Mouse (Mus musculus) 3T3-L1 (cell line): ENCODE results near the gene Hoxd3.

Experiments used
- DNase-seq: peaks from one replicate; pipeline ENCODE4 v3.0.0-alpha.2; 2015; ENCODE audit warnings: low read depth, low spot score

Gene Hoxd3

GRCm38 (mm10) chr2:74678891-74679595, 32.7 kb upstream of the Hoxd3 start, which contains the start of gene Hoxd11:
Gene Hoxd11, plus strand, starts transcription at chr2:74679557.
- DNase-seq, result no peak

DNA sequence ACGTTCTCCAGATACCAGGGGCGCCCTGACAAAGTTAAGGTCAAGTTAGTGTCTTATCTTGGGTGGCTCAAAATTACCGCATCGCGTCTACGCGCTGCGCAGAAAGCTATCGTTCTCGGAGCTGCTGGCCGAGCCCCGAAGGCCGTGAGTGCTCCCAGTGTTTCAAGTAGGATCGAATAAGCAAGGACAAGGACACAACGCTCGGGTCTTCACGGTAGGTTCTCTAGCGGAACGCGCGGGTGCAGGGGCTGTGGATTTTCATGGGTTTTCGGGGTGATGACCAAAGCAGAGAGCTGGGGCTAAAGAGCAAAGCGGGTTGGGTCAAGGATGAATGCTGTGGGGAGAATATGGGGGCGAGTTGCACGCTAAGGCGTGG, 32.1 kb upstream of the Hoxd3 start:
- no peak for DNase-seq

DNA sequence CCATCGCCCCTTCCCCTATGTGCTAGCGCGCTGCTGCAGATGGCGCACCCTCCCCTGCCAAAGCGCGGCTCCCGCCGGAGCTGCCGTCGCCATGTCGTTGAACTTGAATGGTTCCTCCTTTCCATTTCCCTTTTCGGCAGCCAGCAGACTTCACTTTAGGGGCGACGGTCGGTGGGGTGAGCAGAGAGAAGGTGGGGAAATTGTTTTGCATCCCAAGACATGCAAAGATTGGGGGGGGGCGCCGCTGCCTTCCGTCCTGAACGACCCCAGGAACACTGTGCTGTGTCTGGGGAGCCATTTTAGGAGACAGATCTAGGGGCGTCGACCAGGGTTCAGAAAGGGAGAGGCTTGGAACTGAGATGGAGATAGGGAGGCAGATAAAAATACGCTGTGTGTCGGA, 31.7 kb upstream of the Hoxd3 start:
- no peak for DNase-seq

- DNase-seq, result no peak
These were observed 30.9 kb upstream of the Hoxd3 start for GRCm38 (mm10) chr2:74680561-74681398.

GRCm38 (mm10) chr2:74681594-74682531, 29.9 kb upstream of the Hoxd3 start:
- DNase-seq, result no peak

DNA sequence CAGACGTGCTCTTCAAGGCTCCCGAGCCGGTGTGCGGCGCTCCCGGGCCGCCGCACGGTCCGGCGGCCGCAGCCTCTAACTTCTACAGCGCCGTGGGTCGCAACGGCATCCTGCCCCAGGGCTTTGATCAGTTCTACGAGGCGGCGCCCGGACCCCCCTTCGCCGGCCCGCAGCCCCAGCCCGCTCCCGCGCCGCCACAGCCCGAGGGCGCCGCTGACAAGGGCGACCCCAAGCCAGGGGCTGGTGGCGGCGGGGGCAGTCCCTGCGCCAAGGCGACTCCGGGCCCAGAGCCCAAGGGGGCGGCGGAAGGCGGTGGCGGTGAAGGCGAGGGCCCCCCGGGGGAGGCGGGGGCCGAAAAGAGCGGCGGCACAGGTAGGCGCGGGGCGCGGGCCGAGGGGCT, 28.9 kb upstream of the Hoxd3 start:
- no peak for DNase-seq

- DNase-seq, result no peak
These were observed 28.2 kb upstream of the Hoxd3 start for GRCm38 (mm10) chr2:74683471-74683951.

GRCm38 (mm10) chr2:74684106-74684505, 27.6 kb upstream of the Hoxd3 start:
- DNase-seq, result no peak

DNA sequence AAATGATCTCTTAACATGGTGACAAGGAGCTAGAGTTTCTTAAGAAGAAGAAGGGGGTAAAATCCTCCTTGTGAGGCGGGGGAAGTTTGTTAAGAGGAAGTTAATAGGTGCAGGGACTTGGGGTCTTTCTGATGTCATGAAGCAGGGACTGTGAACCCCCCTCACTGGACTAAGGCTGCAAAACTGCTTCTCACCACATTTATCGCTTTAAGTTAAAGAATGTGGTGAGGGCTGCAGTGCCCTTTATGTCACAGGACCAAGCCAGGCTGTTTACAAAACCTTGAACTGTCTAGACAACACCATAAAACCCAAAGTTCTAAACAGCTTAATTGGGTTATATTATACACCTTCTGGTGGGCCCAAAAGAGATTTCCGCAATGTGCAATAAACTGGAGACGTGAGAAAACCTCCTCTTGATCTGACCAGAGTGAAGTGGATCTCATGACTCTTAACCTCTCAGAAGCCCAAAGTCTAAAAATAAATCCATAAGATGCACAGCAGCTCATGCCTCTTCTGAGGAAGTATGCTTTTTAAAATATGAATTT, 26.6 kb upstream of the Hoxd3 start:
- DNase-seq, result no peak

DNA sequence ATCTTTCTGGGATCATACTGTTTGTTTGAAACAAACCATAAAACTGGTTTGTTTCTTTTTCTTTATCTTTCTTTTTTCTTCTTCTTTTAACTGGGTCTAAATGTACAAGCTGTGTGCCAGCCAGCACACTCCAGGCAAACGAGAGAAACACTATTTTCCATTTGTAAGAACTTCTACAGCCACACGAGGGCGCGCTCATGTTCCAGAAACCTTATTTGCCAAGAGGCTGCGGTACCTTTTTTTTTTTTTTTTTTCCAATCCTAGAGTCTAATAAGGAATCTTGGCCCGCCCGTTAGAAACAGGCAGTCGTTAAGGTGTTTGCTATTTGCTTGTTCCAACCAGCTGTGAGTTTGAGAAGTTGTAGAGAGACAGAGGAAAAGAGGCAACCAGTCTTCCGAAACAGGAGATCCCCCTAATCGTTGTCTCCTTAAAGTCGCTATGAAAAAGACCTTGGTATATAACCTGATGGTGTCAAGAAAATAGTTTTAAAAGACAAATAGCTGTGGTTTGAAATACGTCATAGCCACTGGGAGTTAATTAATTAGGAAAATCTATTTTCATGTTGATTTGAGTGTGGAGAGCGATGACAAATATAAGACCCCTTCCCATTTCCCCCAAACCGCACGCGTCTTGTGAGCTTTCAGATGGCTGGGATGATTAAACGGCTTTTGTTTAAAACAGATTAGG, 25.3 kb upstream of the Hoxd3 start:
- peak; percentile 88 for DNase-seq

DNA sequence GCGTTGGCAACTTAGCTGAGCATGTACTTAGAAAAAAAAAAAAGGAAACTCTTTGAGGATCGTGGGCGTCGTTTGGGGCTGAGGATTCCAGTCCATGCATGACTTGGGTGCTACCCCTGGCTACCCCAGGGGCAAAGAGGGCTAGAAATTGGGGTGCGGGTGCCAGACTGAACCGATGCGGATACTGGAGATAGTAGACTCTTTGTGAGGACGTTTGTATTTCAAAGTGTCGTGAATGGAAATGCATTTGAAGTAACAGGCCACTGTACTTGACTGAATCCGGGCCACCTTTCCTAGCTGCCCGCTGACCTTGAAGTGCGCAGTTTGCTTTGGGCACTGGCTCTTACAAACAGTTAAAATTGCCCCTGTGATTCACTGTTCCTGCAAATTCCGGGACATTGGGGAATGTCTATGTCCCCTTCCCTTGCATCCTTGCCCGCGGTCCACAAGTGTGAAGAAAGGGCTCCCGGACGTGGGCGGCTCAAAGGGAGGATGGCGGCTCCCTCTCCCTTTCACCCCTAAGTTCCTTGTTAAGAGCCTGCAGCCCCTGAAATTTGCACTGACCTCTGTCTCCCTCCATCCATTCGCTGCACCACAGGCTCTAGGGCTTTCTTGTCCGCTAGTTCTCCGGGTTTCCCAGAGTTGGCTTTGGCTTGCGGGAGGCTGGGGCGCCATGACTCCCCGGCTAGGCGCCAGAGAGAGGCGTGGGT, 24.6 kb upstream of the Hoxd3 start:
- no peak for DNase-seq

DNA sequence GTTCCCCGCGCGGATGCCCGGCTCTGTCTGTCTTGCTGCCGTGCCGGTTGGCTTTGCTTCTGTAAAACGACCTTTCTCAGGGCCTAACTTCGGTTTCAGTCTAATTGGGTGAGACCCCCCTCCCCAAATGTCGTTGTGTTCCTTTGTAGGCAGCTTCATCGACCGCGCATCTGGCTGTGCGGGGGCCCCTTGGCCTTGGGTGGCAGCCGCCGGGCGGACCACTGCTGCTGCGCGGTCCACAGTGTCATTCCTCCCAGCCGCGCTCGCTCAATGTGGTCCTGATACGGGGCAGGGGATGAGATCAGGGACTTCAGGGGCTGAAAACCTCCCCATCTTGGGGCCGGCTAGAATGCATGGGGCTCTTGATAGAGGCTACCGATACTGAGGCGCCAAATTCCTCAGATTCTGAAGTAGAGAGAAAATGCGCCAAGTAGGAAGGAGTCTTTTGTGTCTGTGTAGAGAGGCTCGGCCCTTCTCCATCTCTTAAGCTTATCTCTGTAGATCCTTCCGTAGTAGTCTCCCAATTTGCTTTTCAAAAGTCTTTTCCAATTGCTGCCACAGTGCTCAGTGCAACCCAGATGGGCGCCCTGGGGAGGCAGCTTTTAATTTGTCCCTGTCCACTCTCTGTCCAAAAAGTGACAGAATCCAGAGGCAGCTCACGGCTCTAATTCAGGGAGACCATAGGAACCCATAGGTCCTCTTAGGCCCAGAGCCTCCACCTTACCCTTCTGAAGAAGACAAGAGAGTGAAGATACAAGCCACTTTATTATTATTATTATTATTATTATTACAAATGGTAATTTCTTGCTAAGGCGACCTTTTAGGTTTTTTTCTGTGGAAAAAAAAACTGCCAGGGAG, 23.8 kb upstream of the Hoxd3 start:
- DNase-seq, result no peak

DNA sequence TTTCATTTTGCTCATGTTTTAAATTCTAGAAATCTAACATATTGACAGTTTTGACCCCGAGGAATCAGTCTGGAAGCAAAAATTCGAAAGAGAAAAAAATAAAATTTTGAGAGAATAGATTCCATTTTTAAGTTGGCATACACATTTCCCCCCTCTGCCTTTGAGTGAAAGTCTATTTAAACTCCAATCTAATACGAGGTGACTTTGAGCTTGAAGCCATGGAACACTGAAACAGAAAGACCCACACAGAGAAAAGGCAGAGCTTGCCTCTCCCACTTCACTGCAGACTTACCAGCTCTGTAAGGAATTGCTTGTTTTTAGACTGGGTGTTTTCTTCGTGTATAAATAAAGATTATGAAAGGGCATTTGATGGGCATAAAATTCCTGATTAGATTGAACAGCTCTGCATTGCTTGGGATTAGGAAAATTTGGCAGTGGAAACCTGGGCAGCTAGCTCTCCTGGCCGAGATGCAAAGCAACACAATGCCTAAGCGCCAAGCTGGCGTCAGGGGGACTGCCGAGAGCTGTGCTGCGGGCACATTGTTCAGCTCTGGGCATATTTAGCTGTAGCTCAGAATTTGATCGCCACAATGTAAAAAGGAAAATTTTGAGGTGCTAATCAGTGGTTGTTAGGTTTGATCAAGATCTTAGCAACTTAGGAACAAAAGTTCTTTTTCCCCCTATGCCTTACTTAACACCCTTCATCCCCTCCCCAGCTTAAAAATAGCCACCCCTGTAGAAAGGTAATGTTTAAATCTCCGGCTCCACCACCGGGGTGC, 22.7 kb upstream of the Hoxd3 start:
- DNase-seq, result no peak

GRCm38 (mm10) chr2:74689574-74690337, 22.0 kb upstream of the Hoxd3 start:
- no peak for DNase-seq

GRCm38 (mm10) chr2:74690338-74690716, 21.4 kb upstream of the Hoxd3 start:
- no peak for DNase-seq

DNA sequence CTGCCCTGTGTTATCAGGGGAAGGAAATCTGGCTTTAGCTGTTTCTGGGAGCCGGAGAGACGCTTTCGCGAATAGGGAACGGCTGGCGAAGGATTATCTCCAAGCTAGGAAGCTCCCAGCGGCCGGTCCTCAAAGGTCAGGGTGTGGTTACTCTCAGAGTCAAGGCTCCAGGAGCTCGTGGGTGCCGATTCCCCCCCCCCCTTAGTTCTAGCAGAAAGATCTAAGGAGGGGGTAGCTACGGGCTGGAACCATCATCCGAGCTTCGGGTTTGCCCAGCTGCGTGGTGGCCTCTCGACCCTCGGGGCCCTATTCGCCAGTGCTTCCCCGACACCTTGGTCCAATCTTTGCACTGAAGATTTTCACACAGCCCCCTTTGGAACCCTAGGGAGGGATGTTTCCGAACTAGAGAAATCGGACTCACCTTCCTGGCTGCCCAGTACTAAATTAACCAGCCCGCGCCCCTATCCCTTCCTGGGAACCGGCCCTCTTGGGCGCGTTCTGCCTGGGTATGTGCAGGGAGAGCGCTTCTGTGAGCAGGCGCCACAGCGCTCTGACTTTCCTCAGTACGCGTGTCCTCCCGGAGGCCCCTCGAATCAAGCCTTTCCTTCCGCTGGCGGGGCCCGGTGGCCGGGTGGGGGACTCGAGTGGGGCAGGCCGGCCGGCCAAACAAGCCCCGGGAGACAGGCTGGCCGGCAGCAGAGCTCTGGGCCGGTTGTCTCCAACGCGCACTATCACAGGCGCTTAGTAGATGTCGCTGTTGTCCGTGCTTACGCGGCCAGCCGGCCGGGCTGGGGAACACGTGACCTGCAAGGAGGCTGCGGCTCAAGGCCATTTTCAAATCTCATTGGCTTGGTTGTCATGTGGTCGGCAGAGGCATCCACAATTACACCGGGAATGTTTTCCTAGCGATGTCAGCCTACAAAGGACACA, 20.4 kb upstream of the Hoxd3 start, which contains the start of gene Hoxd10:
Gene Hoxd10 (plus strand): TSS at position 903 of the 930 bp plus-strand sequence.
- peak; percentile 67 for DNase-seq
